Mouse (Mus musculus) MEL-GATA-1-ER (cell line): ENCODE data around the gene Sgo2a.
"Not testable (repeated sequence)": the region's sequence is repeated elsewhere in the genome, so short reads cannot be mapped to it uniquely, and the experiment has no call there.

ENCODE experiments used
- DNase-seq: peaks from one replicate; pipeline ENCODE4 v3.0.0-alpha.2; 2012; ENCODE audit warnings: low read depth; ENCODE audit errors: extremely low read depth

Gene Sgo2a

DNA sequence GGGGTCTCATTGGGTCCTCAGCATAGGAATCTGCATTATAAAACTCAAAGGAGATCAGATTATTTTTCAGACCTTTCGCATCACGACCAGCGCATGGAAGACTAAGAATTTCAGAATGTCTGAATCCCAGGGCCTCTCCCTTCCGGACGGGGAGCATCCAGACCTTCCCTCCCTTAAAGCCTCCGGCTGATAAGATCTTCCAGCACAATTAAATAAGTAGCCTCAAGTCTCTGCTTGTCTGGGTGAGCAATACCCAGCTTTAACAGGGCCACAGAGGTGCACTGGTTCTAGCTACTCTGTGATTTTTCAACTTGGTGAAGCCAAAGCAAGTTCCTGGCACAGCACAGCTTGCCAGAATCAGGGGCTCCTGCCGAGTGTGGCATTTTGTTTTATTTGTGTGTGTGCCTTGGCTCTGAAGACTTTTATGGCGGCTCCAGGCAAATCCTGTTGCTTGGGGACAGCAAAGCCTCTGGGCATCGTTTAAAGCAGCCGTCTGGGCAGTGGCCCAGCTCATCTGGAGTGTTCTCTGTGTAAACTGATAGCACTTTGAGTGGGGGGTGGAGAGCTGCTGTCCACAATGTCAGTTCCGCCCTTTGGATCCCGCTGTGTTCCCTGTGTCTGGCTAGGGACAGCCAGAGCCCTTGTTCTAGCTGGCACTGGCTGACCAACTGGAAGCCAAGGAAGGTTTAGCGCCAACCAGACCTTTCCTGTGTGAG is 34.5 kb downstream of the Sgo2a start:
- DNase-seq, result no peak

DNA sequence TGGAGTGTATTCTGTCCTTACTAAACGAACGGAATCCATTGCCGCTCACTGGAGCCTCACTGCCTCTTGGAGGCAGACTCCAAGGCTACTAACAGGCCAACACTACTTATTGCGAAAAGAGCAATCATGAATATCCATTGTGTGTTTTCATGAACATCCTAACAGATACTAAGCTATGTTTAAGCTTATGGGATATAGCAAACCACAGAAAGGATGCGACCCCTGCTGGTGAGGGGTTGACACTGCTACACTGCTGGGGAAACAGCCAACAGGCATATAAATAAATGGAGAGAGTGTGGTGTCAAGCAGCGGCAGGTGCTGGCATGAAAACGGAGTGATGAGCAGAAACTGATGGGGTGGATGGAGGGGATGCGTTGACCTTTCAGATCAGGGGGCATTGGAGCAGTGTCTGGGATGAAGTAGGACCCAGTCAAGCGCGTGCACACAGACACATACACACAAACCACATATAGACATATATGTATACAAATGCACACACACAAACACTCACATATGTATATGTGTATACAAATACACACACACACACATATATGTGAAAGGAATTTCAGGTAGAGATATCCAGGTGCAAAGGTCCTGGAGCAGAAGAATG is 35.5 kb downstream of the Sgo2a start:
- peak; percentile 88 for DNase-seq

DNA sequence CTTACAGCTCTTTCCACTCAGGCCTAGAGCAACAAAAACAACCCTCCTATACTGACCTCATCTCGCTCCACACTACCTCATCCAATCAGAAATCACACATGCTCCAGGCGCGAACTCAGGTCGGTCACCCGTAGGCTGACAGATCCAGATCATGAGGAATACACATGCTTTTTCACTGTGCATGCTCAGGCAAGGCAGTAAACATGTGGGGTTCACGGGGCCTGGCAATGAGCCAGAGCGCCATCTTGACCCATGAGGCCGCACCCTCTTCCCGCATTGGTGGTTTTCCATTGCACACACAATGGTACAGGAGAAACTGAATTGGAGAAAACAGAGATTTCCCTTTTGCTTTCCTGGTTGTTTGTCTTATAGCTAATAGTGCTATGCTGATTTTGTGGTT is 41.5 kb downstream of the Sgo2a start:
- DNase-seq, result not testable (repeated sequence)

DNA sequence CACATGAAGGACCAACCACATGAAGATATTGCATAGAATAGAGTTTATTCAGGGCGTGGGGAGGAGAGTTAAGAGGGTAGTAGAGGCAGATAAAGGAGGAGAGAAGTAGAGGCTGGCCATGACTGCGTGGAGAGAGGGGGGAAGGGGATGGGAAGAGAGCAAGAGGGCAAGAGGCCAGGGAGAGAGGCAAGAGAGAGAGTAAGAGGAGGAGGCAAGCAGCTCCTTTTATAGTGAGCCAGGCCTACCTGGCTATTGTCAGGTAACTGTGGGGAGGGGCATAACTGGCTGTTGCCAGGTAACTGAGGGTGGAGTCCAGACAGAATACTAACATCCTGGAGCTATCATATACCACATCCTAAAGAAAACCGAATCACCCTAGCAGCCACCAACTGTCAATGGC is 49.3 kb downstream of the Sgo2a start:
- DNase-seq, result no peak

DNA sequence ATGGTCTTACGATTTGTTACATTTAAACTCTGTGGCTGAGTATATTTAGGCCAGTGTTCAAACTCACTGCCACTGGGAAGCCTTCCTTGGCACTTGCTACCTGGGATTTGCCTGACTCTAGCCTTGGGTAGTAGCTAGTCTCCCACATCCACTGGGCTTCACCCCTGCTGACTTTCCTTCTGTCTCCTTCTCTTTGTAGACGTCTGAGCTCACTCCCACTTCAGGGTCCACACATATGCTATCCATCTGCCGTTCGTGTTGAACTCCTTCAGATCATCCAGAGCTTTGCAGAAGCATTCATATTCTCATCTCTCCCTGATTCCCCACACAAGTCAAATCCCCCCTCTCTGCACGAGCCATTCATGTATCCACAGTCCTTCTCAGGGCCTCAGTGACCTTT is 49.8 kb downstream of the Sgo2a start:
- DNase-seq, result no peak

DNA sequence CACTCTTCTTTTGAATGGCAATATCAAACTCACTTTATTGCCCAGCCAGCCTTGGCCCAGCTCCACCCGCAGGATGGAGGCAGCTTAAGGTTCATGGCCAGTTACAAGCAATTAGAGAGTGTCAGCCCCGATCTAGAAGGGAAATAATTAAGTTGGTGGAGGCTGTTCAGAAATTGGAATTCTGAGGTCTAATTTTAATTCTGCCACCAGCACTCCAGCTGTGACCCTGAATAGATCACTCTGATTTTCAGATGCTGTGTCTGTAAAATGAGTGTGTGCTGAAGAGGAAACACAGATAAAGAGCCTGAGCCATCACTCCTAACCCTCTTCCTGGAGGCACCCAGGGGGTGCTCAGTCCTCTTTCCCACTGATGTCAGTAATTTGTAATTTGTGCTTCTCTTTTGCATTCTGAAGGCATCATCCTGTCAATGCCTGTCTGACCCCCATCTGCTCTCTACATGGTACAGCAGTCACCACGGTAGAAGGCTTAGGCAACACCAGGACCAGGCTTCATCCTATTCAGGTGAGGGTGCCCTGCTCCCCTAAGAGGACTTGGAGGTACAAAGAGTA is 51.0 kb downstream of the Sgo2a start:
- no peak for DNase-seq

DNA sequence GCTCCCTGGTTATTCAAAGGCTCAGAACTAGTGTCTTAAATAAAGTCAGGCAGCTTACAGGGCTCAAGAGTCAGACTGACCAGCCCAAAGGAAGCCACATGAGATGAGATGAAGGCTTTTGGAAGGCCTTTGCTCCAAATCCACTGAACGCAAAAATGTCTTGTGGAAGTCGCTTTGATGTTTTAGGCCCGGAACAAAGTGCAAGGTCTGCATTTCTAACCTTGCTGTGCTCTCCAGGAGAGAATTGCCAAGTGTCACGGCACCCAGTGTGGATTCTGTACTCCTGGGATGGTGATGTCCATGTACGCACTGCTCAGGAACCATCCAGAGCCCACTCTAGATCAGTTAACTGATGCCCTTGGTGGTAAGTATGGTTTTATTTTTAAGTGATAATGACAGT is 53.4 kb downstream of the Sgo2a start:
- no peak for DNase-seq

DNA sequence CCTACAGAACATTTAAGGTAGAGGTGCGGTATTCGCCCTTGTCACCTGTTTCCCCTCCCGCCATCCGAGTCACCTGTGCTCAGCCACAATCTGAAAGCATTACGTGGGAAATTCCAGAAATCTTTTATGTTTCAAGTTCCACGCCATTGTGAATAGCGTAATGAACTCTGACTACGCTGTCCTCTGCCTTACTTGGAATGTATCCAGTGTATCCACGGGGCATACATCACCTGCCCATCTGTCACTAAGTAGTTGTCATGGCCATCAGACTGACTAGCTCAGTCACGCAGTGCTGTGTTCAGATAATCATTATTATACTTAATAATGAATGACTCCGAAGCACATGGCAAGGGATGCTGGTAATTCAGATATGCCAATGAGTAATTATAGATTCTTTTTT is 59.8 kb downstream of the Sgo2a start:
- no peak for DNase-seq

DNA sequence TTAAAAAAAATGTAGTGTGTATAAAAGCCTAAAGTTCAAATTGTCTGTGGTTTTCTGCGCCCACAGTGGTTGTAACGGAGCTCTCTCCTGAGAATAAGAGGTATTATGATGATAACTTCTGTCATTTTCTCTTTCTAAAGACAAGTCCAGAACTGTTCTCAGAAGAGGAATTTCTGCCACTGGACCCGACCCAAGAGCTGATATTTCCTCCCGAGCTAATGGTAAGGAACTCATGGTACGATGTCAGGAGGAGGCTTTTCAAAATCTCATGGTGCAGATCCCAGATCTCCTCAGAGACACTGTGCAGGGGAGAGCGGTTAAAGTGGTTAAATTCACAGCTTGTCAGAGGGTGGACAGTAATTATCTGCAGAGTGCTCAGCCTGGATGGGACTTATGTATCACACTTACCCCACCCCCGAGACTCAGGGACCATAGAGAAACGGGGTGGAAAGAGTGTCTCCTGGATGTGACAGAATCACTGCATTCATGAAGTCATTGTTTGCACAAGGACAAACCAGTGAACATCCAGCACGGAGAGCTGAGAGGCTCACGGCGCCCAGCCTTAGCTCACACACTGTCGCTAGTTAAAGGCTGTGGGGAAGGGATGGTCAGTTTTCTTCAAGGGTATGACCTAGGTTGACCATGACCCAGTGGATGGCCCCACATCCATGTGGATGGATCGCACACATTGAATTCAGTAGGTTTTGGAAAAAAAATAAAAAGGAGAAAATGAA is 60.5 kb downstream of the Sgo2a start:
- no peak for DNase-seq

DNA sequence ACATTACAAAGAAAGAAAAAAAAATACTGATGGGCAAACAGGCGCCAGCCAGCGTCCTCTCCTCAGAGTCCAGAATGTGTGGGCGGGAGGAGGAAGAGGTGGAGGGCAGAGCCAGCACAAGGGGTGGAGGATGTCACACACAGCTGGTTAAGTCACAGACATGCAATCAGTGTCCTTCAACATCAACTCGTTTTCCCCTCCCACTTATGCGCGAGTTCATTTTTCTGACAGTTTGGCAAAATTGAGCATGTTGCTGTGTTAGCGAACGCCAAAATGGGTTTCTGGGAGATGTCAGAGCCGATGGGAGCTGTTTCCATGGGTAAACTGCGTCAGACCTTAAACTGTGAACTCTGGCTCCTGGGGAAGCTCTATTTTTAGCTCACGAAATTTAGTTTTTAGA is 61.2 kb downstream of the Sgo2a start:
- no peak for DNase-seq

DNA sequence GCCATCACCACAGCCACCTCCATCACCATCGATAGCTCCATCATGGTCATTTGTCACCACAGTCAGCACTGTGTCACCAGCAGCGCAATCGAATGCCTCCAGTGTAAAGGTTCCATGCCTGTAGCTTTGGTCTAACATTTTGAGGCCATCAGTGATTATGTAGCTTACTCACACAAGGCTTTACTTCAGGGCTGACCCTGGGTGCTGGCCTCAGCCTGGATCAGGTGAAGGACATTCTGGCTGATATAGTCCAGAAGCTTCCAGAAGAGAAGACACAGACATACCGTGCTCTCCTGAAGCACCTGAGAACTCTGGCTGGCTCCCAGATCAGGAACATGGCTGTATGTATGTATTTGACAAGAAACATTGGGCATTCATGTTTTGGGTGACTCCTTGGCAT is 63.1 kb downstream of the Sgo2a start:
- no peak for DNase-seq

DNA sequence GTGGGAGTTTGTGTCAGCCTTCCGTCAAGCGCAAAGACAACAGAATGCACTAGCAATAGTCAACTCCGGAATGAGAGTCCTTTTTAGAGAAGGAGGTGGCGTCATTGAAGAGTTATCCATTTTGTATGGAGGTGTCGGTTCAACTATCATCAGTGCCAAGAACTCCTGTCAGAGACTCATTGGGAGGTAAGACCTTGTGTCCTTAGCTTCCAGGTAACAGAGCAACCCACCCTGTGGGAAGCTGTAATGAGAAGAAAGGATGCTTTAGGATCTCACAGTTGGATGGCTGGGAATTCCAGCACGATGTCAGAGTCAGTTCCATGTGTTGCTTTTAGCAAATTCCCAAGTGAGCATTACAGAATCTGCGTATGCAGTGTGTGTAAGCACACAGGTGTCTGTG is 66.4 kb downstream of the Sgo2a start:
- no peak for DNase-seq

DNA sequence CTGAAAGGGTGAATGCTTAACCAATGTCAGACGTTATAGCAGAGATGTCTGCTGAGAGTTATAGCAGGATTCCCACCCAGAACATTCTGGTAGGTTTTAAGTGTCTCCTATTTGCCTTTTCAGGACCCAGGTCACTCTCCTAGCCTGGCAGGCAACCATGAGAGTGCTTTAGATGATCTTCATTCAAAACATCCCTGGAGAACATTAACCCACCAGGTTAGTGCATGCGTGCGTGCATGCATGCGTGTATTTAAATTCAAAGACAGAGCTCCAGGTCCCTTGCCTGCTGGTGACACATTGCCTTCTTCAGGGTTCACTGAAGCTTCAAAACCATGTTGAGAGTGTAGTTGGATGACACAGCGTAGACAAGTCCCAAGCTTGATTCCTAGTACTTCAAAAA is 69.4 kb downstream of the Sgo2a start:
- DNase-seq, result no peak

DNA sequence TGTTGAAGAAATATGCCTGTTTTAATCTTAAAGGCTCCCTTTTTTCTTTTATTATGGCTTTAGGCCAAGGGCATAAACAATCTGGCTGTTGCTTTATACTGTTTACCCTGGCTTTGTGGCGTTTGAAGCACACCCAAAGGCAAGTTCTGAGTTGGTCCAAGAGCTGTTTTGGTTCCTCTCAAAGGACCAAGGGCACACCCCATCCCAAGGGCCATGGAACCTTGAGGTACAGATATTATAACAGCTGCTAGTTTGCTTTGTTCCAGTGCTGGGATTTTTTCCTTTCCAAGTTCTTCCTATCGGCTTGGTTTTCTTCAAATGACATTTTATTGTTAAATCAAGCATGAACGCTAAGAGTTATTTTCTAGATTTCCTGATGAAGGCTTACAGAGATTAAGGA is 69.8 kb downstream of the Sgo2a start:
- DNase-seq, result no peak

DNA sequence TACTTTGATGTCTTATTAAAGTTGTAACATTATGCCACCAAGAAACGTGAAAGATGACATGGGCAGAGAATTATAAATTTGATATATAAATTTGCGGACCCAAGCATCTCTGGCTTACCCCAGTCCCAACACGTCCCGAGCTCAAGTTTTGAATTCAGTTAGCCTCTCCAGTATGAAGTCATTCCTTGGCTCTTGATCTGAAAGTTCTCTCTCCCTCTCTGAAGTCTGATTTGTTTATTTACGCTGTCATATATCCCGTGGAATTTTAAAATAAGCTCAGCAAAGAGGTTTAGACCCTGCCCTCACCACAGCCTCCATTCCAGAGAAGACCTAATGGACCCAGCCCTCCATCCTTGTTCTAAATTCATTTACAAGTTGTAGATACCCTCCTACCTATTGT is 73.4 kb downstream of the Sgo2a start:
- DNase-seq, result no peak

DNA sequence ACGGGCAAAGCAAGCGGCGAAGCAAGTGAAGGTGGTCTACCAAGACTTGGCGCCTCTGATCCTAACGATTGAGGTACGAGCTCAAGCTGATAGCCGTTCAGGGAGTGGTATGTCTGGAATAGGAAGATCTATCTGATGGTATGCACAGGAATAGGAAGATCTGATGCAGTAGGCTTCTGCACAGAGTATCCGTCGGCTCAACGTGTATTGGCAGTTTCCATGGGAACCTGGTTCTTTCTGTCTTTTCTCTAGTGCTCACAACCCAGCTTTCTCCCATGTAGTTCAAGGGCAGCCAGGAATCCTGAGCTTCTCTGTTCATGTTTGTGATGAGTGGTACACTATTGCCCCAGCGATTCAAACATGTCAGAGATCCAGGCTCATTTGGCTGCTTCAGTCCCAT is 74.3 kb downstream of the Sgo2a start:
- no peak for DNase-seq

DNA sequence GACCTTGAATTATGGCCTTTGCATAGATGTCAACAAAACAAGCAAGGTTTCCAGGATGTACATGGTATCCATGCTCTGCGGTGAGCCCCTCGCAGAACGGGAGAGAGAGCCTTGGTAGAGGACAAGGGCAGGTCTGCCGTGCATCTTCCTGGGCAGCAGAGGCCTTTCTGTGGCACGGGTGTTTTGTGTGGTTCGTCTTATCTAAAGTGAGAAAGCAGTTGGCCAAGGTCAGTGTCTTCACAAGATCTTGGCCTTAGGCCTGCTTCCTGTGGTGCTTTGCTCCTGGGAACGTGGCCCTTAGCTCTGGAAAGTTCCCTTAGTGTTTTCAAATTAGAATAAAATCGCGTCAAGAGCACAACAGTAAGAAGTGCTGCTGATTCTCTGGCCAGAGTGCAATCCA is 75.2 kb downstream of the Sgo2a start:
- DNase-seq, result no peak

DNA sequence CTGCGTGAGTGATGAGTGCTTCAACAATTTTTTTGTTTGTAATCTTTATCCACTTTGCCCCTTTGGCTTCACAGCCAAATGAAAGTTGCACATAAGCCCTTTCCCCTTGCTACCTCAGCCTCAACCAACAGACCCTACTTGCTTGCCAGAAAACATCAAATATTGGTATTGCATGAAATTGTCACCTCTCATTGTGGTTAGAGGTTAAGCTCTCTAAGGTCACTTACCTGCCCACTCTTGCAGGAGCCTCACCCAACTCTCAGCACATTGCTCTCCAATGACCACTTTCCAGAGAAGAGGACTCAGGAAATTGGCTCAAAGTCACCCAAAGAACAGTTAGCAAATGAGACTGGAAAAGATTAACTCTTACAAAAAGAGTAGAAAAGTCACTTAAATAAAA is 75.7 kb downstream of the Sgo2a start:
- DNase-seq, result no peak

DNA sequence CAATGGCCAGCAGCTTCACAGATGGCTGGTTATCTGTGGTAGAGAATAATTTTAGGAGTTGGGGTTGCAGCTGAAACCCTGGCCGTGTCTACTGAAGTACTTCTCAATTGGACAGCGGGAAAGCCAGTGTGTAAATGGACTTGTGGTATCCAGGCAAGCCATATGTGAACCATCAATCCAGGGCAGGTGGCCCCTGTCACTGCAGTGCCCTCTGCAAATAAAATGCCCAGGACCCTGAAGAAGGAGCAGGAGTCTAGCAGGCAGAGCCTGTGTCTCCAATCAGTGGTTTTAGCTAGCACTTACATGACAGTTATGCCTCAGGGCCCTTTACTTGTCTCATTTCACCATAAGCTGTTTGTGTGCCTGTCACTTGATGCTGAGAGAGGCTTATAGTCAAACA is 76.6 kb downstream of the Sgo2a start:
- no peak for DNase-seq

DNA sequence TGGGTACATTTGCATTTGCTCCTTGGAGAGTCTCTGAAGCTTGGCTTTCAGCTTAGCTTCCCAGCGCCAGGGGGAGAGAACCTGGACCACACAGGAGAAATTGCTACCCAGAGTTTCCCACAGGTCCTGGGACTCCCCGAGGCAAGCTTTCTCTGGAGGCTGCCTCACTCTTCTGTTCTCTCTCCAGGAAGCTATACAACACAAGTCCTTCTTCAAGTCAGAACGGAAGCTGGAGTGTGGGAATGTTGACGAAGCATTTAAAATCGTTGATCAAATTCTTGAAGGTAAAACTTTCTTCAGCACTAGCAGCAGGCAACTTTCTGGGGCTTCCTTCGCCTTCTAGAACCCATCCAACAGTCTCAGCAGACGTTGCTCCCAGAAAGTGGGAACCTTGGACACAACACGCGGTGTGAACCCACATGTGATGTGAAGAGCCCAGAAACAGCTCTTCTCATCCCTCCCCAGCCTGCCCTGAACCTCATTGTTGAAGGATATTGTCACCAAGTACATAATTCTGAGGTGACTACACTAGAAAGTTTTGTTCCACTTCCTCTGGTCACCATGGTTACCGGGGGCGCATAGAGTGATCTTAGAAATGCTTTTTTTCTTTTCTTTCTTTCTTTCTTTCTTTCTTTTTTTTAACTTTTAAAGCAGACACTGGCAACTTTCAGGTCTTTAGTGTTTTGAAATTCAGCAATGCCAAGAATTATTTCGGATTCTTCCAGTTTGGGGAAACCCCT is 77.4 kb downstream of the Sgo2a start:
- no peak for DNase-seq

DNA sequence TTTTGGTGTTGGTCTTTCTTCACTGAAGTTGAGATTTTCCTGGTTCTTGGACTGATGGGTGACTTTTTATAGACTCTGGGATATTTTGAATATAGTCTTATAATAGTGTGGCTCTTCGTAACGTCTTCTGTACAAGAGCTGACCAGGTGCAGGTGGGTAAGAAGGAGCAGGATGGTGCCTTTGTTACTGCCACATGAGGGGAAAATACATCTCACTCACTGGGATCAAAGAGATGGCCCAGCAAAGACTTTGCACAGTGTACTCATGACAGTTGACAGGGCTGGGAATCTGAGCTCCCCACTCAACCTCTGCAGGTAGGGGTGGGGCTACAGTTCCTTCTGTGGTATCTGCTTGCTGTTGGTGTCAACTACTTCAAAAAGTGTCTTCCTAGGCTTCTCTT is 78.5 kb downstream of the Sgo2a start:
- no peak for DNase-seq
